Mouse (Mus musculus) gastrocnemius, postnatal 36 days (tissue): ENCODE results near the gene Ciart. TPM values are rescaled to one million over a fixed set of nuclear protein-coding genes. Genes with fewer than 3 reads are reported as not detected.
"Not testable (repeated sequence)": the region's sequence is repeated elsewhere in the genome, so short reads cannot be mapped to it uniquely, and the experiment has no call there.

Source experiments
- DNase-seq, 2 experiments: peaks; one replicate each; pipeline ENCODE4 v3.0.0; 2022
- intact Hi-C: fragments of 180-260 bp; cut with DNase I; formaldehyde crosslinking; loops from one replicate; pipeline ENCODE4 v1.15.1; 2025
- total RNA-seq, 2 experiments: library from RNA; stranded (reverse); gene quantifications; 2 replicates each; pipeline ENCODE4 v1.2.3; 2021

The Ciart gene
- total RNA-seq, 2 experiments from 2014 or later, result 4.4 to 7.9 TPM

DNA sequence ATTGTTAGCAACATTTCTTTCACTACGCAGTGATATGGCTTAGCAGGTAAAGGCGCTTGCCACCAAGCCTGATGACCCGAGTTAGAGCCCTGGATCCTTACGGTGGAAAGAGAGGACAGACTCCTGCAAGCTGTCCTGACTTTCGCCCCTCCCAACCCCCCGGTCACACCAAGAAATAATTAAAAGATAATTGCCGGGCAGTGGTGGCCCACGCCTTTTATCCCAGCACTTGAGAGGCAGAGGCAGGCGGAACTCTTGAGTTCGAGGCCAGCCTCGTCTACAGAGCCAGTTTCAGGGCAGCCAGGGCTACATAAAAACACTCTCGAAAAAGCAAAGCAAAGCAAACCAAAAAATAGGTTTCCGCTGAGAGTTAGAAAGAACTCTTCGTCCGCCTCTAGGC lies 11.1 kb downstream of the Ciart start:
- DNase-seq, result no peak
- intact Hi-C loops, result no loop called here

GRCm38 (mm10) chr3:95867408-95867807 lies 14.6 kb downstream of the Ciart start:
- no peak for DNase-seq
- intact Hi-C loops, result no loop called here

GRCm38 (mm10) chr3:95866071-95866470 lies 16.0 kb downstream of the Ciart start:
- intact Hi-C loops, result no loop called here
- DNase-seq, result no peak

GRCm38 (mm10) chr3:95865571-95865970 lies 16.5 kb downstream of the Ciart start:
- DNase-seq, result no peak
- intact Hi-C loops, result no loop called here

- no peak for DNase-seq
- intact Hi-C loops, result no loop called here
Observed at GRCm38 (mm10) chr3:95865050-95865449, 17.0 kb downstream of the Ciart start.

- intact Hi-C loops, result loop anchor here (5.0 kb wide), 1 partner anchor 94 kb away; no protein-coding TSS in a partner anchor
- no peak for DNase-seq
Observed at GRCm38 (mm10) chr3:95863578-95863977, 18.5 kb downstream of the Ciart start.

GRCm38 (mm10) chr3:95861796-95862195 lies 20.3 kb downstream of the Ciart start:
- intact Hi-C loops, result loop anchor here (2.0 to 5.0 kb wide), 2 partner anchors 45 to 96 kb away; no protein-coding TSS in a partner anchor
- peak in 1 of 2 experiments; percentile 46 for DNase-seq

DNA sequence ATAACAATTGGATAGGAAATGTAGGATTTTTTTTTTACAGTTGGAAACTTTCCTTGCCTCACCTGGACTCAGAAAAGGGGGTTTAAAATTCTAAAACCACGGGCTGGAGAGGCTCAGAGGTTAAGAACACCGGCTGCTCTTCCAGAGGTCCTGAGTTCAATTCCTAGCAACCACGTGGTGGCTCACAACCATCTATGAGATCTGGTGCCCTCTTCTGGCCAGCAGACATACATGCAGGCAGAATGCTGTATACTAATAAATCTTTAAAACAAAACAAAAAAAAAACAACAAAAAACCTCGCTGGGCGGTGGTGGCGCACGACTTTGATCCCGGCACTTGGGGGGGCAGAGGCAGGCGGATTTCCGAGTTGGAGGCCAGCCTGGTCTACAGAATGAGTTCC lies 20.8 kb downstream of the Ciart start:
- DNase-seq, result no peak
- intact Hi-C loops, result loop anchor here (2.0 to 5.0 kb wide), 2 partner anchors 46 to 96 kb away; no protein-coding TSS in a partner anchor

- intact Hi-C loops, result loop anchor here (2.0 to 5.0 kb wide), 2 partner anchors 46 to 97 kb away; no protein-coding TSS in a partner anchor
- DNase-seq, result no peak
Observed at GRCm38 (mm10) chr3:95860323-95860722, 21.7 kb downstream of the Ciart start.

- DNase-seq, intact Hi-C loops: not testable (repeated sequence)
Observed at GRCm38 (mm10) chr3:95858278-95858677, 23.8 kb downstream of the Ciart start.

GRCm38 (mm10) chr3:95857050-95857449 lies 25.0 kb downstream of the Ciart start:
- DNase-seq, intact Hi-C loops: not testable (repeated sequence)

GRCm38 (mm10) chr3:95856115-95856514 lies 25.9 kb downstream of the Ciart start:
- intact Hi-C loops, result no loop called here
- no peak for DNase-seq

DNA sequence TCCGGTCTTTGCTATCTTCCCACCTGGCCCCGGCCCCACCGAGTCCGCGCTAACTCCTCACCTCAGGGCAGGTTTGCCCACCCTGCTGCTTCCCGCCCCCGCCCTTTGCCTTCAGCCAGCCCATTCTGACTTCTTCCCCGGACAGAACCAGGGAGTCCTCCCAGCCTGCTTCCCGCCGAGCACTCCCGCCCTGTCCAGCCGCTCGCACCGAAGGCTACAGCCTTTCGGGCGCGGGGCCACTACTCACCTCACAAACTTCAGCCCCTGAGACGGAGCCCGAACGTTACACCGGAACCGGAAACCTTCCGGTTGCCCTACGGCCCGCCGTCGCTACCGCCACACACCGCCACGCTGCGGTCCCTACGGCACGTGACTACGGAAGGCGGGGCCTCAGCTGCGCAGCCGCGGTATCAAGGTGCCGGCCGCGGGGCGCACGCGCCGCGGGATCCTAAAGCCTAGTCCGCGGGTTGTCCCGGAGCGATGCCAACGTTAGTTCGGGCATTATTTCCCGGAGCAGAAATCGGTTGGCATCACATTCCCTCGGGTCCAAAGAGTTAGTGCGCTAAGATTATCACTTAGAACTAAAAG lies 26.5 kb downstream of the Ciart start, which contains the start of gene Prpf3:
TSS of gene Prpf3 (minus strand) at position 384 of the 588 bp plus-strand sequence.
- peak; percentile 94 for DNase-seq
- intact Hi-C loops, result no loop called here

DNA sequence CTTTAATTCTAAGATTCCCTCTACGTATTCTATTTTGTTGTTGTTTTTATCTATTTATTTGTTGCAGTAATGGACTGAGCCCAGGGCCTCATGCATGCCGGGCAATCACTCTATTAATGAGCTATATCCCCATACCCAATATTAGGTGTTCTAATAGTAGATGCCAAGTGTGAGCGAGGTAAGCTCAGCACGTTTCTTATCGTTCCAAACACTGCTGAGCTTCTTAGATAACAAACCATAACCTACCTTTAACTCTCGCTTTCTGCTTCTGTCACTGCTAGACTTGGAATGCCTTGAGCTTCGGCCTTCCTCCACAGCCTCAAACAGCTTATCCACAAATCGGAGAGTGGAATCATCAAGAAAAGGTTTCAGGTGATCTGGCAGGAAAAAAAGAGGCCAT lies 30.7 kb downstream of the Ciart start:
- DNase-seq, result no peak
- intact Hi-C loops, result no loop called here

GRCm38 (mm10) chr3:95850611-95851010 lies 31.4 kb downstream of the Ciart start:
- intact Hi-C loops, result no loop called here
- no peak for DNase-seq

GRCm38 (mm10) chr3:95842503-95843214 lies 39.4 kb downstream of the Ciart start:
- DNase-seq, result no peak
- intact Hi-C loops, result no loop called here

GRCm38 (mm10) chr3:95839250-95839649 lies 42.8 kb downstream of the Ciart start:
- intact Hi-C loops, result loop anchor here (10.0 kb wide), 1 partner anchor 504 kb away; no protein-coding TSS in a partner anchor
- DNase-seq, result no peak

- intact Hi-C loops, result loop anchor here (5.0 kb wide), 1 partner anchor 52 kb away; no protein-coding TSS in a partner anchor
Observed at GRCm38 (mm10) chr3:95829053-95829452, 53.0 kb downstream of the Ciart start.

More at GRCm38 (mm10) chr3:95829053-95829452, 53.0 kb downstream of the Ciart start:
- DNase-seq, result no peak
